Mouse (Mus musculus) bone marrow, adult 2 months (tissue): ENCODE measurements at regions not wholly inside any gene's neighbourhood (a gene's known extent, or its start where the extent isn't known, plus 50 kb on each side); places are given as distances from the start of the nearest gene placed in this dataset.

ENCODE experiments used
- H3K27ac ChIP-seq: fragments of 200-500 bp; 2 replicates; pipeline ENCODE4 v1.5.1; 2012; ENCODE audit warnings: low read depth, mild to moderate bottlenecking, control low read depth, inconsistent platforms, low read length; ENCODE audit not compliant: control insufficient read depth, poor library complexity, insufficient read depth
- H3K4me1 ChIP-seq: fragments of 200-500 bp; 2 replicates; pipeline ENCODE4 v1.6.1; 2011; ENCODE audit warnings: low read length; ENCODE audit not compliant: control insufficient read depth, insufficient read depth
- H3K4me3 ChIP-seq: fragments of 200-500 bp; replicated peaks from 2 replicates; pipeline ENCODE3; 2011; ENCODE audit warnings: mild to moderate bottlenecking, low read depth, low read length, control low read depth; ENCODE audit not compliant: control insufficient read depth
- CTCF ChIP-seq: fragments of 200-500 bp; IDR thresholded peaks from 2 replicates; pipeline ENCODE4 v1.5.1; 2011; ENCODE audit warnings: low read length, control low read depth; ENCODE audit not compliant: control insufficient read depth, insufficient read depth
- POLR2A ChIP-seq: fragments of 200-500 bp; IDR thresholded peaks from 2 replicates; pipeline ENCODE4 v1.6.1; 2011; ENCODE audit warnings: low read depth, mild to moderate bottlenecking, control low read depth, low read length, borderline replicate concordance; ENCODE audit not compliant: control insufficient read depth
- WGBS: fragments of 180-500 bp; shearing (Covaris S2); methylation state at CpG from one replicate; pipeline ENCODE4 v1.1.7; 2018; 5-methylcytosine and 5-hydroxymethylcytosine counted together

DNA sequence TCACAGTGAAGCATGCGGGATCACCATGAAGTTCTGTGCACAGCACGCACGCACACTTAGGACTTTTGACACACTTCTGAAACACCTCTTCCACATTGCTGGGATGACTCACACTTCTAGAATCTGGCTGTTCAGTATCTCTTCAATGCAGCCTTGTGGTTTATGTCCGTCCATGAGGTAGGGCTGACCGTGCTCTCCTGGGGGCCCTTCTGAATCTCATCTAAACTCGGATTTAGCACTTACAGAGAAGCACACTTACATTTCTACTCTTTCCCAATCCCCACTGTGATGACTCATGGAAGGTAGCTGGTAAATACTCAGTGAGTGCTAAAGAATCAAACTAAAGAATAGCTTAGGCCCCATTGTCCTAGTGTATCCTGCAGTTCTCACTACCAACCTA is 142.2 kb upstream of the Rbms1 start:
- WGBS: 75% methylated on average over 6 of the region's 6 CpGs
- no peak for TF ChIP-seq CTCF
- no peak for TF ChIP-seq POLR2A
- Histone ChIP-seq H3K4me1 (no peaks in the 10 kb centered on the region), H3K27ac (no peak overlapping the region), H3K4me3 (no peak overlapping the region)

DNA sequence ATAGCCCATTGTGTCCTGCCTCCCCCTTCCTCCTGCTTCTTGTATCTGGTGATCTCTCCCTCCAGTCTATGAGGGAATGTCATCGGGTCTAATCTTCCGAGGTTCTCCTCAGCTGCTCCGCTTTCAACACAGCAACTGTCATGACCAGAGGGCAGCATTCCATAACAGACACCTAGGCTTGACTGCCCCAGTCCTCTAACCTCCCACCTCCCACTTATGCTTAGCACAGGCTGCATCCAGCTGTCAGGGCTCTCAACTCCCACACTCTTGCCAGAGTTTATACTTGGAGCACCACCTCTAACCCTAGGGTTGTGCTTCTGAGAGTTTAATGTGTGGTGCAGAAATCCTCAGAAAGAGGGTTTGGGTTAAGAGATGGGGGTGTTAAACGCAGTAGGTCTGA is 137.9 kb upstream of the Rbms1 start:
- no peak overlapping the region for H3K4me3 ChIP-seq
- WGBS: 86% methylated on average over 4 of the region's 4 CpGs
- no peaks in the 10 kb centered on the region for H3K4me1 ChIP-seq
- TF ChIP-seq POLR2A: no peak
- TF ChIP-seq CTCF: no peak
- H3K27ac ChIP-seq: no peak overlapping the region

DNA sequence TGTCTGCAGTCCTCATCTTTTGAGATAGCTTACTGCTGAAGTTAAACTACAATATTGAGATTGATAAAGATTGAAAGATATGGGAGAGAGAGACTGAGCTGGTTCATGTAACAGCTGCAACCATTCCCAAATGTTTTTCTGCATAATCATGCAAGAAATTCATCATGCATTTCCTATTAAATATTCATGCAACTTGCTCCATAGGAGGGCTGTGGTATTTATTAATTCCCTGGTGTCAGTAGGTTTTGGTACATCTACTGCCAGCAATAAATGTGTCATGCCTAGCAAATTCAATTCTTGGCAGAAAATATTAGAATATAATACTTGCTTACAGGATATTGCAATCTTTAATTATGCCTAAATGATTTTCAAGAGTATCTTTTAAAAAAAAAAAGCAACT is 125.5 kb upstream of the Rbms1 start:
- Histone ChIP-seq H3K4me3 (no peak overlapping the region), H3K4me1 (no peaks in the 10 kb centered on the region), H3K27ac (no peak overlapping the region)
- TF ChIP-seq CTCF (no peak), POLR2A (no peak)

DNA sequence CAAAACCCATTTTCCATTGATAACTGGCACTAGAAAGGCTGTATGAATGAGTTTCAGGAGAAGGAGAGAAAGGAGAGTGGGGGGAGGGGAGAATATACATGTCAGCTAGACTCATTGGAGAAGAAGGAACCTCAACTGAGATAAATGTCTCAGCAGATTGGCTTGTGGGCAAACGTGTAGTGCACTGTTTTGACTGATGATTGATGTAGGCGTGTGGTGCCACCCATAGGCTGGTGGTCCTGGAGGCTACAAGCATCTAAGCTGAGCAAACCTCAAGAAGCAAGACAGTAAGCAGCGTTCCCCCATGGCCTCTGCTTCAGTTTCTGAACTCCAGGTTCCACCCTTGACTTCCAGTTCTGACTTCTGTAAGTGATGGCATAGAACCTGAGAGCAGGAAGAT is 121.8 kb upstream of the Rbms1 start:
- H3K27ac ChIP-seq: no peak overlapping the region
- WGBS: 17% methylated on average over 3 of the region's 3 CpGs
- TF ChIP-seq CTCF (no peak), POLR2A (no peak)
- no peak overlapping the region for H3K4me3 ChIP-seq
- peaks cover 1% of the 10 kb centered on the region; the same call in 1 of the 2 replicates for H3K4me1 ChIP-seq

DNA sequence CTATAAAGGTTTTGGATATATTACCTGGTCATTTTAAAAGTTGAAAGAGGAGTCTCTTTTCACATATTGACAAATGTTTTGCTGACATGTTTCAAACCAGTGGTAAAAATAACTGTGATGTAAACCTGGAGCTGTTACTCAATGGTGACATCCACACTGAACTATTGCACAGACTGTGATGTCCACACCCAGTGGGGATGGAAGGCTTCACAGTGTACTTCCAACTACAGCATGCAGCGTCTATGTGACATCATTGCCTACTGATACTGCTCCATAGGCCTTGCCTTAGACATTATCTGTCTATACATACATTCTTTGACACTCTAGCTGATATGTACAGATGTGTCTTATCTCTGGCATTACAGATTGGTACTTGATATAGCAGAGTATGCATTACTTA is 120.1 kb upstream of the Rbms1 start:
- WGBS: 33% methylated on average over 1 of the region's 1 CpGs
- Histone ChIP-seq H3K27ac (no peak overlapping the region), H3K4me1 (peaks cover 1% of the 10 kb centered on the region; the same call in 1 of the 2 replicates), H3K4me3 (no peak overlapping the region)
- no peak for TF ChIP-seq CTCF

DNA sequence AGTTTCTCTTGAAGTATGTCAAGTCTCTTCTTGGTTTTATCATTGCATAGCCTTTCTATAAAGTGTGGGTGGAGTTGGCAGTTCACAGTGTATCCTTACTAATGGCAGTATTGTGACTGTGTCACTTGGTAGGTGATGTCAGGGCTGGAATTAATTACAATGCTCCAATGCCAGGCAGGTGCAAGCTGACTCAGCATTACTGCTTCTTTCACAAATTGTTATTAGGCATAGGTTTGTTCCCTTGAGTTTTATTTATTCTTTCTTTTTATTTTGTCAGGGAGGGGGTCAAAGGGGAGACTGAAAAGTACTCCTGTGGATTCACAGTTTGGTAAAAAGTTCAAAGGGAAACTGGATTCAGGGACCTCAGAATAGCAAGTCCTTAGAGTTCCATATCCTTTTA is 119.6 kb upstream of the Rbms1 start:
- Histone ChIP-seq H3K4me1 (peaks cover 1% of the 10 kb centered on the region; the same call in 1 of the 2 replicates), H3K4me3 (no peak overlapping the region), H3K27ac (no peak overlapping the region)
- TF ChIP-seq CTCF: no peak
- TF ChIP-seq POLR2A: no peak

DNA sequence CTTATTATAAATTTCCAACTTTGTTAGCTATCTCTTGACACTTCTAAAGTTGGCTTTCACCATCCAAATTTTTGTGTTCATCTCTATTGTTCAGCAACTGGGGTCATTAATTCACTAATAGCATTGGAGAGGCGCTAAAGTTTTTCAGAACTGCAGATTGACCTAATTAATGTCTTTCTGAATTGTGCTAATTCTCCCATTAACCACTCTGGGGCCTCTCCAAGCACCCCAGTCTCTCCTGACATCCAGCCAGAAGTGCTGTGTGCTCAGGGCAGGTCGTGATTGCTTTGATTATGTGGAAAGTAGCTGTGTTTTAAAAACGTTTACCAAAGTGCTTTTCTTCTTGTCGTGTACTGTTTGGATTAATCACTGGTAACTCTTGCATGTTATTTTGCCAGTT is 117.0 kb upstream of the Rbms1 start:
- no peak for TF ChIP-seq CTCF
- no peak for TF ChIP-seq POLR2A
- 60% methylated on average over 4 of the region's 4 CpGs for WGBS
- Histone ChIP-seq H3K27ac (no peak overlapping the region), H3K4me3 (no peak overlapping the region), H3K4me1 (peaks cover 1% of the 10 kb centered on the region; the same call in 1 of the 2 replicates)

DNA sequence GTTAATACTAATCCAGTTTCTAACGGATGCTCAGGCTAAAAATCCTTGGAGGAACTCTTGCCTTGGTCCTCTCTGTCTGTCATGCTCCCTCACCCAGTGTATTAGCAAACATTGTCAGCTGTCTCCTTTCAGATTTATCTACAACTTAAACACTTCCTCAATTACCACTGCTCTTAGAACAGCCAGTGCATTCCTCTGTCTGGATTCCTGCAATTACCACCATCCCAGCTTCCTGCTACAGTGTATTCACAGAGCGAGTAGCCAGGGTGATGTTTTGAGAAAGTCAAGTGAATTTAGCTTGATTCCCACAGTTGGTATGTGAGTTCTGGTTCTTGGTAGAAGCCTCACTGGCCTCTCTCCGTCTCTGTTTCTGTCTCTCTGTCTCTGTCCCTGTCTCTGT is 108.0 kb upstream of the Rbms1 start:
- no peaks in the 10 kb centered on the region for H3K4me1 ChIP-seq
- TF ChIP-seq POLR2A: no peak
- no peak for TF ChIP-seq CTCF
- 30% methylated on average over 3 of the region's 3 CpGs for WGBS

DNA sequence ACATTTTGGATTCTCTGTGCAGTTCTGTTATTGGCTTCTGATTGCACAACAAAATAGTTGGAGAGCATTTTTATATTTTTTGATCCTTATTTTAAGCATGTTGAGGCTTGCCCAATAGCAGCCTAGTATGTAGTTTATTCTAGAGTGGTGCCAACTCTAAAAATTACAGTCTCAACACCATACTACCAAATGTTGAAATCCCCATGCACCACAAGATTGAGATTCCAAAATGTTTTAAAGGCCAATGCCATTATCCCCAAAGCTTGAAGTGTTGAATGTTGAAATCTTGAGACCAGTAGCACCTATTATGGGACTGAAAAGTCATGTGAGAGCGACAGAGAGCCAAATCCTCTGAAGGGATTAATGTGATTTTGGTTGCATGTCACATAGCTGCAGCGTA is 104.9 kb upstream of the Rbms1 start:
- no peaks in the 10 kb centered on the region for H3K4me1 ChIP-seq
- no peak overlapping the region for H3K27ac ChIP-seq
- 74% methylated on average over 2 of the region's 2 CpGs for WGBS
- TF ChIP-seq POLR2A (no peak), CTCF (no peak)
- H3K4me3 ChIP-seq: no peak overlapping the region

More for the DNA sequence above, 108.0 kb upstream of the Rbms1 start:
- Histone ChIP-seq H3K4me3 (no peak overlapping the region), H3K27ac (no peak overlapping the region)
